Mouse (Mus musculus): ENCODE results near the gene Syngap1.

DNA sequence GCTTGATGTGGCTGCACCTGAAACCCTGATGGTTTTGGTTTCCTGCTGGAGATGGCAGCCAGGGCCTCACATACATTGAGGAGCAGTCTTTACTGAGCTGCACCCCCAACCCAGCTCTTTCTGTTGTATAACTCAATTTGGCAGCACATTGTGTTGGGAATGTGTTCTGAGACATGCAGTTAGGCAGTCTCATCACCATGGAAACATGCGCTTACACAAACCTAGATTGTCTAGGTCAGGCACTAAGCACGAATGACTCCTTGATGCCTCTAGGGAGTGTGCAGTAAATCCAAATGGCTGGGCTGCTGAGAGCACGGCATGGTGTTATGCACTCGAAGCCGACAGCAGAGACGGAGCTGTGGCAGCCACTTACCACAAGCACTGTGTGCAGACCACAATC lies 46.7 kb upstream of the Syngap1 start:
- TF ChIP-seq FLI1 (IDR thresholded peaks at IDR 0.05; ENCODE audit: low read length) (no peak), GATA1 (IDR thresholded peaks at IDR 0.05; ENCODE audit: borderline replicate concordance, low read length) (no peak)

Measured in megakaryocyte, embryonic 14.5 days (primary cell).